Mouse (Mus musculus): ENCODE data around the gene Dexi. TPM values are rescaled to one million over a fixed set of nuclear protein-coding genes. Genes with fewer than 3 reads are reported as not detected.

The Dexi gene
- polyA plus RNA-seq, 1 experiment = 40.0 TPM

DNA sequence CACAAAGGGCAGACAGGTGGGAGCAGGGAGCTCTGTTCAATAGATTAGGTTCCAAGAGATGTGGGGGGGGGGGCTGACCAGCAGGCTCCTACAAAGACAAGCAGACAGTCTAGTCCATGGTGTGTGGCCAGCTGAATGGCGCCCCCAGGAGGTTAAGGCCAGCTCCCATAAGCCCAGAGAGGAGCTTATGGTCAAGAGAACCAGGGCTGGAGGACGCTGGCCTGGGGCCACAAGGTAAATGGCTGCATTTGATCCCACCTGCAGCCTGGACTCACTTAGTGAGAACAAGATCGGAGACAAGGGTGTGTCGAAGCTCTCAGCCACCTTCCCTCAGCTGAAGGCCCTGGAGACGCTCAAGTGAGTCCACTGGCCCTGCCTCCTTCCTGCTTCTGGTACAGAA lies 24.8 kb downstream of the Dexi start:
- 61% methylated on average over 5 of the region's 5 CpGs for WGBS
- no peak for DNase-seq
- no peaks in the 10 kb centered on the region for H3K4me1 ChIP-seq (ENCODE audit: control insufficient read depth, insufficient read depth, low read length)

DNA sequence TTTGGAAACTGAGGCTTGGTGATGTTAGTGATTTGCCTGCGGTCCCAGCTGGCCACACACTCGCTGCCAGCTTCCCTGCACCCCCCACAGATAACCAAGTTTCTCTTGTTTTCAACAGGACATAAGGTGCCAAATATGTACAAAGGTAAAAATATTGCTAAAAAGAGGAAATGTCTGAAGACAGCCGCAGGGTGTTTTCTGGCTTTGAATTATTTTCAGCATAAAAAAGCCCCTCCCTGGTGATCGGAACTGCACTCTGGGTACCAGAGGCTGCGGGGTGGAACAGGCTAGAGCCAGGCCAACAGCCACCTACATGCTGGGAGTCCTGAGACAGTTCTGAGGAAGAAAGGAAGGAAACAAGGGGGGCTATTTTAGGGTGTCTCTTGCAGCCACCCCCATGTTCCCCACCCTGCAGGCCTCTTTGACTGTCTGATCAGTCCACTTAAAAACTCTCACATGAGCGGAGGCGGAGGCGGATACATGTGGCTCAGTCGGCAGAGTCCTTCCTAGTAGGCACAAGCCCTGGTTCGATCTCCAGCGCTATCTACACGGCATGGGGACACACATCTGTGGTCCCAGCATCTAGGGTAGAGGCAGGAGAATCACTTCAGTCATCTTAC lies 26.8 kb downstream of the Dexi start:
- no peaks in the 10 kb centered on the region for H3K27me3 ChIP-seq (replicated peaks; ENCODE audit: control insufficient read depth, insufficient read depth, low read length)
- H3K36me3 ChIP-seq (ENCODE audit: control insufficient read depth, insufficient read depth, low read length) = no peaks in the 10 kb centered on the region
- no peak overlapping the region for H3K27ac ChIP-seq (ENCODE audit: insufficient read depth, low read depth, low read length)
- DNase-seq = no peak
- H3K4me3 ChIP-seq (ENCODE audit: insufficient read depth, low read depth, low read length) = no peak overlapping the region
- no peak for TF ChIP-seq POLR2A (IDR thresholded peaks at IDR 0.05; ENCODE audit: low read depth, low read length)
- no peak for TF ChIP-seq CTCF (conservative IDR thresholded peaks at IDR 0.05; ENCODE audit: insufficient read depth, insufficient read length, low read depth, low read length)
- H3K4me1 ChIP-seq (ENCODE audit: control insufficient read depth, insufficient read depth, low read length) = no peaks in the 10 kb centered on the region
- WGBS = 82% methylated on average over 12 of the region's 12 CpGs

More for the DNA sequence above, 24.8 kb downstream of the Dexi start:
- TF ChIP-seq CTCF (conservative IDR thresholded peaks at IDR 0.05; ENCODE audit: insufficient read depth, insufficient read length, low read depth, low read length) = peak; percentile 37
- no peak for TF ChIP-seq POLR2A (IDR thresholded peaks at IDR 0.05; ENCODE audit: low read depth, low read length)
- Histone ChIP-seq H3K27ac (ENCODE audit: insufficient read depth, low read depth, low read length) (no peak overlapping the region), H3K27me3 (replicated peaks; ENCODE audit: control insufficient read depth, insufficient read depth, low read length) (no peaks in the 10 kb centered on the region), H3K4me3 (ENCODE audit: insufficient read depth, low read depth, low read length) (no peak overlapping the region), H3K36me3 (ENCODE audit: control insufficient read depth, insufficient read depth, low read length) (no peaks in the 10 kb centered on the region)

DNA sequence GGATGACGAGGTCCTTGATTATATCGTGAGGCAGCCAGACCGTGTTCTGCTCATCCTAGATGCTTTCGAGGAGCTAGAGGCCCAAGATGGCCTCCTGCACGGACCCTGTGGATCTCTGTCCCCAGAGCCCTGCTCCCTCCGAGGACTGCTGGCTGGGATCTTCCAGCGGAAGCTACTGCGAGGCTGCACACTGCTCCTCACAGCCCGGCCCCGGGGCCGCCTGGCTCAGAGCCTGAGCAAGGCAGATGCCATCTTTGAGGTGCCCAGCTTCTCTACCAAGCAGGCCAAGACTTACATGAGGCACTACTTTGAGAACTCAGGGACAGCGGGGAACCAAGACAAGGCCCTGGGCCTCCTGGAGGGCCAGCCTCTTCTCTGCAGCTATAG lies 31.7 kb downstream of the Dexi start:
- H3K27ac ChIP-seq (ENCODE audit: insufficient read depth, low read depth, low read length) = no peak overlapping the region
- H3K4me1 ChIP-seq (ENCODE audit: control insufficient read depth, insufficient read depth, low read length) = no peaks in the 10 kb centered on the region
- H3K36me3 ChIP-seq (ENCODE audit: control insufficient read depth, insufficient read depth, low read length) = no peaks in the 10 kb centered on the region
- no peak overlapping the region for H3K4me3 ChIP-seq (ENCODE audit: insufficient read depth, low read depth, low read length)
- no peak for TF ChIP-seq CTCF (conservative IDR thresholded peaks at IDR 0.05; ENCODE audit: insufficient read depth, insufficient read length, low read depth, low read length)
- no peaks in the 10 kb centered on the region for H3K27me3 ChIP-seq (replicated peaks; ENCODE audit: control insufficient read depth, insufficient read depth, low read length)
- 87% methylated on average over 12 of the region's 12 CpGs for WGBS
- no peak for DNase-seq

DNA sequence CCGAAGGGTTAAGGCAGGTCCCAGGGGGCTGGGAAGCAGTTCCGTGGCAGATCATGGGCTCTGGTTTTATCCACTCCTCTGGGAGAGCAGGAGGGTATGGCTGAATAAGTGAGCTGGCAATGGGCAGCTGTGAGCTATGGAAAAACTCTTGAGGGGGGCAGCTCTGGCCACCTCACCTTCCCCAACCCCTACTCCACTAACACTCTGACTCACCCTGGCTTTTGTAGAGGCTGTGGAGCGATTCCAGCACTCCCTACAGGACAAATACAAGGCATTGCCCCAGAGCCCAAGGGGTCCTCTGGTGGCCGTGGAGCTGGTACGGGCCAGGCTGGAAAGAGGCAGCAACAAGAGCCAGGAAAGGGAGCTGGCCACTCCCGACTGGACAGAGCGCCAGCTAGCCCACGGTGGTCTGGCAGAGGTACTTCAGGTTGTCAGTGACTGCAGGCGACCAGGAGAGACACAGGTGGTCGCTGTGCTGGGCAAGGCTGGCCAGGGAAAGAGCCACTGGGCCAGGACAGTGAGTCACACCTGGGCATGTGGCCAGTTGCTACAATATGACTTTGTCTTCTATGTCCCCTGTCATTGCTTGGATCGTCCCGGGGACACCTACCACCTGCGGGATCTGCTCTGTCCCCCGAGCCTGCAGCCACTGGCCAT lies 32.2 kb downstream of the Dexi start:
- 56% methylated on average over 14 of the region's 14 CpGs for WGBS
- DNase-seq = no peak
- no peak overlapping the region for H3K4me3 ChIP-seq (ENCODE audit: insufficient read depth, low read depth, low read length)
- H3K4me1 ChIP-seq (ENCODE audit: control insufficient read depth, insufficient read depth, low read length) = no peaks in the 10 kb centered on the region
- H3K36me3 ChIP-seq (ENCODE audit: control insufficient read depth, insufficient read depth, low read length) = no peaks in the 10 kb centered on the region
- H3K27ac ChIP-seq (ENCODE audit: insufficient read depth, low read depth, low read length) = no peak overlapping the region
- TF ChIP-seq CTCF (conservative IDR thresholded peaks at IDR 0.05; ENCODE audit: insufficient read depth, insufficient read length, low read depth, low read length) (no peak), POLR2A (IDR thresholded peaks at IDR 0.05; ENCODE audit: low read depth, low read length) (no peak)
- no peaks in the 10 kb centered on the region for H3K27me3 ChIP-seq (replicated peaks; ENCODE audit: control insufficient read depth, insufficient read depth, low read length)

DNA sequence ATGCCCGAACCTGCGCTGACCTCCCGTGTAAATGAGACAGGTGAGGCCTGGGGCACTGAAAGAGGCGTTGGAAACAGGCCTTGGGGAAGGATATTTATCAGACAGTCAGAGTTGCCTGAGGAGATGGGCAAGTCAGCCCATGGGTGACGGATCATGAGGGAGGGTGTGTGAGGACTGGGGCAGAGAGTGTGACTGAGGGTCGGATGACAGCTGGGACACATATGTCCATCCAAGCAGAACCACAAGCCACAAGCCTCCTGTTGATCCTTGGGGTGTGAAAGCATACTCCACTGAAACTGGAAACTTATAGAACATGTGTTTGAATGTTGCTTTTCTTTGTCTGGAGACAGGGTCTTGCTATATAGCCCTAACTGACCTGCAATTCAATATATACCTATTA lies 34.2 kb downstream of the Dexi start:
- Histone ChIP-seq H3K4me1 (ENCODE audit: control insufficient read depth, insufficient read depth, low read length) (no peaks in the 10 kb centered on the region), H3K27ac (ENCODE audit: insufficient read depth, low read depth, low read length) (no peak overlapping the region), H3K36me3 (ENCODE audit: control insufficient read depth, insufficient read depth, low read length) (no peaks in the 10 kb centered on the region), H3K27me3 (replicated peaks; ENCODE audit: control insufficient read depth, insufficient read depth, low read length) (no peaks in the 10 kb centered on the region), H3K4me3 (ENCODE audit: insufficient read depth, low read depth, low read length) (no peak overlapping the region)
- TF ChIP-seq CTCF (conservative IDR thresholded peaks at IDR 0.05; ENCODE audit: insufficient read depth, insufficient read length, low read depth, low read length) = no peak
- no peak for TF ChIP-seq POLR2A (IDR thresholded peaks at IDR 0.05; ENCODE audit: low read depth, low read length)
- 55% methylated on average over 6 of the region's 6 CpGs for WGBS
- no peak for DNase-seq

DNA sequence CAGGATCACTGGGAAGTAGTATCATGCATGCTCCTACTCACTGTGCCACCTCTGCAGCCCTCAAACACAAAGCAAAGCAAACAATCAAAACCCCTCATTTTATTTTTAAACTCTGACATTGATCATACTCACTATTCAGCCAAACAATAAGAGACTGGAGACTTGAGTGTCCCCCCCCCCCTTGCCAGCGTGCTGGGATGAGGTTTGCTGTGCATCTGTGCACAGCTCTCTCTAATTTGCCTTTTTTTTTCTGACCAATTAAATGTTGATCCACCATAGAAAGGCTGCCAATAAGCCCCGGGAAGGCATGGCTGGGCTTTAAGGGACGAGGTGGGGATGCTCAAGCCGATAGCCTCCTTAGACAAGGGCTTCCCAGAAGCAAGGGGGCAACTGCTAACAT lies 35.4 kb downstream of the Dexi start:
- Histone ChIP-seq H3K4me3 (ENCODE audit: insufficient read depth, low read depth, low read length) (no peak overlapping the region), H3K27me3 (replicated peaks; ENCODE audit: control insufficient read depth, insufficient read depth, low read length) (no peaks in the 10 kb centered on the region), H3K36me3 (ENCODE audit: control insufficient read depth, insufficient read depth, low read length) (no peaks in the 10 kb centered on the region), H3K27ac (ENCODE audit: insufficient read depth, low read depth, low read length) (no peak overlapping the region), H3K4me1 (ENCODE audit: control insufficient read depth, insufficient read depth, low read length) (no peaks in the 10 kb centered on the region)
- TF ChIP-seq CTCF (conservative IDR thresholded peaks at IDR 0.05; ENCODE audit: insufficient read depth, insufficient read length, low read depth, low read length) (no peak), POLR2A (IDR thresholded peaks at IDR 0.05; ENCODE audit: low read depth, low read length) (no peak)
- no peak for DNase-seq
- 75% methylated on average over 4 of the region's 4 CpGs for WGBS

DNA sequence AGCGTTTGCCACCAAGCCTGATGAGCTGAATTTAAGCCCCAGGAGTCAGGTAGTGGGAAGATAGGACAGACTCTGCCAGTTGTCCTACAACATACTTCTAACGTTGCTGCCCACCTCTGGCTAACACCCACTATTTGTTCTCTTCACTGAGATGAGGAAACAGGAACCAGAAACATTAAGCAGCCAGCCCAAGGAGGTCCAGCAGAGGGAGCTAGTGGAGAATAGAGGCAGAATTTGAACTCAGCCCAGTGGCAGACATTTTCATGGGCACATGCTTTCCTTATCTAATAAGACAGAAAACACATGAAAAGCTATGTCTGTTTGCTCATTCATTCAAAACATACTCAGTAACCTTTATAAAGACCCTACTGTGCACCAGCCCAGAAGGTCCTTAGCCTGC lies 39.8 kb downstream of the Dexi start:
- H3K36me3 ChIP-seq (ENCODE audit: control insufficient read depth, insufficient read depth, low read length) = no peaks in the 10 kb centered on the region
- WGBS = 67% methylated on average over 2 of the region's 2 CpGs

More for the DNA sequence above, 39.8 kb downstream of the Dexi start:
- no peak for DNase-seq
- TF ChIP-seq CTCF (conservative IDR thresholded peaks at IDR 0.05; ENCODE audit: insufficient read depth, insufficient read length, low read depth, low read length) = no peak
- TF ChIP-seq POLR2A (IDR thresholded peaks at IDR 0.05; ENCODE audit: low read depth, low read length) = no peak
- no peak overlapping the region for H3K4me3 ChIP-seq (ENCODE audit: insufficient read depth, low read depth, low read length)
- H3K27me3 ChIP-seq (replicated peaks; ENCODE audit: control insufficient read depth, insufficient read depth, low read length) = no peaks in the 10 kb centered on the region
- H3K27ac ChIP-seq (ENCODE audit: insufficient read depth, low read depth, low read length) = no peak overlapping the region
- H3K4me1 ChIP-seq (ENCODE audit: control insufficient read depth, insufficient read depth, low read length) = peaks cover 6% of the 10 kb centered on the region; the same call in 1 of the 2 replicates

All from kidney, adult 2 months (tissue).